Mouse (Mus musculus): ENCODE data around the gene Iqcg. TPM values are rescaled to one million over a fixed set of nuclear protein-coding genes. Genes with fewer than 3 reads are reported as not detected.

Gene Iqcg
- polyA plus RNA-seq, 1 experiment from 2014 or later, result 4.0 TPM

GRCm38 (mm10) chr16:33015396-33015907, 40.6 kb downstream of the Iqcg start:
- H3K4me1 ChIP-seq, result no peaks in the 10 kb centered on the region
- no peaks in the 10 kb centered on the region for H3K9me3 ChIP-seq (replicated peaks)
- H3K4me2 ChIP-seq, result no peak overlapping the region
- no peak overlapping the region for H3K4me3 ChIP-seq
- no peak overlapping the region for H3K27ac ChIP-seq
- 93% methylated on average over 3 of the region's 3 CpGs for WGBS
- H3K27me3 ChIP-seq, result no peaks in the 10 kb centered on the region
- H3K36me3 ChIP-seq (ENCODE audit: poor library complexity, severe bottlenecking), result peaks cover 53% of the 10 kb centered on the region
- ATAC-seq, result no peak
- no peak overlapping the region for H3K9ac ChIP-seq

- Histone ChIP-seq H3K27me3 (no peaks in the 10 kb centered on the region), H3K4me2 (no peak overlapping the region), H3K36me3 (ENCODE audit: poor library complexity, severe bottlenecking) (peaks cover 58% of the 10 kb centered on the region), H3K4me3 (no peak overlapping the region), H3K4me1 (no peaks in the 10 kb centered on the region), H3K27ac (no peak overlapping the region), H3K9me3 (replicated peaks) (no peaks in the 10 kb centered on the region), H3K9ac (no peak overlapping the region)
- ATAC-seq, result no peak
- WGBS, result 92% methylated on average over 1 of the region's 1 CpGs
Measured at GRCm38 (mm10) chr16:33014921-33015320, 41.1 kb downstream of the Iqcg start.

- Histone ChIP-seq H3K27ac (no peak overlapping the region), H3K36me3 (ENCODE audit: poor library complexity, severe bottlenecking) (peaks cover 69% of the 10 kb centered on the region), H3K9ac (no peak overlapping the region), H3K27me3 (no peaks in the 10 kb centered on the region), H3K4me2 (no peak overlapping the region), H3K4me3 (no peak overlapping the region), H3K4me1 (no peaks in the 10 kb centered on the region), H3K9me3 (replicated peaks) (no peaks in the 10 kb centered on the region)
- whole genome bisulfite sequencing, result 94% methylated on average over 5 of the region's 5 CpGs
- no peak for ATAC-seq
Measured at GRCm38 (mm10) chr16:33013801-33014200, 42.2 kb downstream of the Iqcg start.

- no peak for ATAC-seq
- Histone ChIP-seq H3K9me3 (replicated peaks) (no peaks in the 10 kb centered on the region), H3K9ac (no peak overlapping the region), H3K4me2 (no peak overlapping the region), H3K4me3 (no peak overlapping the region), H3K4me1 (peaks cover 12% of the 10 kb centered on the region), H3K36me3 (ENCODE audit: poor library complexity, severe bottlenecking) (peaks cover 79% of the 10 kb centered on the region), H3K27me3 (no peaks in the 10 kb centered on the region), H3K27ac (no peak overlapping the region)
- 87% methylated on average over 6 of the region's 6 CpGs for WGBS
Measured at GRCm38 (mm10) chr16:33010166-33010565, 45.9 kb downstream of the Iqcg start.

GRCm38 (mm10) chr16:33007436-33007835, 48.6 kb downstream of the Iqcg start:
- H3K9ac ChIP-seq, result no peak overlapping the region
- no peak overlapping the region for H3K4me2 ChIP-seq
- peaks cover 57% of the 10 kb centered on the region for H3K36me3 ChIP-seq (ENCODE audit: poor library complexity, severe bottlenecking)
- WGBS, result 70% methylated on average over 7 of the region's 7 CpGs
- no peaks in the 10 kb centered on the region for H3K9me3 ChIP-seq (replicated peaks)
- no peak overlapping the region for H3K4me3 ChIP-seq
- peaks cover 18% of the 10 kb centered on the region for H3K4me1 ChIP-seq
- H3K27me3 ChIP-seq, result no peaks in the 10 kb centered on the region
- H3K27ac ChIP-seq, result no peak overlapping the region; the same call in 1 of the 2 replicates
- no peak for ATAC-seq

- no peak for ATAC-seq
- no peak overlapping the region for H3K9ac ChIP-seq
- WGBS, result 92% methylated on average over 7 of the region's 7 CpGs
- H3K4me3 ChIP-seq, result no peak overlapping the region
- H3K27me3 ChIP-seq, result no peaks in the 10 kb centered on the region
- H3K4me1 ChIP-seq, result peaks cover 18% of the 10 kb centered on the region
- H3K4me2 ChIP-seq, result no peak overlapping the region
- no peaks in the 10 kb centered on the region for H3K9me3 ChIP-seq (replicated peaks)
- no peak overlapping the region for H3K27ac ChIP-seq
- H3K36me3 ChIP-seq (ENCODE audit: poor library complexity, severe bottlenecking), result peaks cover 52% of the 10 kb centered on the region
Measured at GRCm38 (mm10) chr16:33006888-33007287, 49.1 kb downstream of the Iqcg start.

- ATAC-seq, result no peak
- no peak overlapping the region for H3K9ac ChIP-seq
- H3K4me3 ChIP-seq, result no peak overlapping the region
- H3K27ac ChIP-seq, result no peak overlapping the region
- H3K4me1 ChIP-seq, result peaks cover 18% of the 10 kb centered on the region
- H3K36me3 ChIP-seq (ENCODE audit: poor library complexity, severe bottlenecking), result peaks cover 60% of the 10 kb centered on the region
- H3K4me2 ChIP-seq, result no peak overlapping the region
- no peaks in the 10 kb centered on the region for H3K9me3 ChIP-seq (replicated peaks)
- H3K27me3 ChIP-seq, result no peaks in the 10 kb centered on the region
- 21% methylated on average over 9 of the region's 9 CpGs for WGBS
Measured at GRCm38 (mm10) chr16:33005216-33005615, 50.8 kb downstream of the Iqcg start.

GRCm38 (mm10) chr16:32992158-32992557, 63.9 kb downstream of the Iqcg start:
- WGBS, result 96% methylated on average over 5 of the region's 5 CpGs
- no peak overlapping the region for H3K9ac ChIP-seq
- H3K36me3 ChIP-seq (ENCODE audit: poor library complexity, severe bottlenecking), result peaks cover 64% of the 10 kb centered on the region

GRCm38 (mm10) chr16:32984631-32985030, 71.4 kb downstream of the Iqcg start:
- WGBS, result 96% methylated on average over 2 of the region's 2 CpGs
- no peaks in the 10 kb centered on the region for H3K9me3 ChIP-seq (replicated peaks)
- no peak overlapping the region for H3K9ac ChIP-seq
- no peaks in the 10 kb centered on the region for H3K27me3 ChIP-seq
- no peak overlapping the region for H3K4me3 ChIP-seq
- no peak overlapping the region for H3K27ac ChIP-seq
- peaks cover 62% of the 10 kb centered on the region for H3K36me3 ChIP-seq (ENCODE audit: poor library complexity, severe bottlenecking)
- H3K4me1 ChIP-seq, result no peaks in the 10 kb centered on the region
- no peak overlapping the region for H3K4me2 ChIP-seq
- no peak for ATAC-seq

More at GRCm38 (mm10) chr16:32992158-32992557, 63.9 kb downstream of the Iqcg start:
- no peak overlapping the region for H3K4me3 ChIP-seq
- no peaks in the 10 kb centered on the region for H3K27me3 ChIP-seq
- ATAC-seq, result no peak
- no peaks in the 10 kb centered on the region for H3K9me3 ChIP-seq (replicated peaks)
- H3K4me1 ChIP-seq, result no peaks in the 10 kb centered on the region
- H3K27ac ChIP-seq, result no peak overlapping the region
- no peak overlapping the region for H3K4me2 ChIP-seq

GRCm38 (mm10) chr16:32981405-32981804, 74.6 kb downstream of the Iqcg start:
- Histone ChIP-seq H3K4me1 (no peaks in the 10 kb centered on the region), H3K27me3 (no peaks in the 10 kb centered on the region), H3K9ac (no peak overlapping the region), H3K36me3 (ENCODE audit: poor library complexity, severe bottlenecking) (peaks cover 63% of the 10 kb centered on the region), H3K4me2 (no peak overlapping the region), H3K27ac (no peak overlapping the region), H3K9me3 (replicated peaks) (no peaks in the 10 kb centered on the region), H3K4me3 (no peak overlapping the region)
- no peak for ATAC-seq
- WGBS, result 97% methylated on average over 4 of the region's 4 CpGs

GRCm38 (mm10) chr16:32980227-32980626, 75.8 kb downstream of the Iqcg start:
- no peaks in the 10 kb centered on the region for H3K9me3 ChIP-seq (replicated peaks)
- peaks cover 57% of the 10 kb centered on the region for H3K36me3 ChIP-seq (ENCODE audit: poor library complexity, severe bottlenecking)
- 81% methylated on average over 1 of the region's 1 CpGs for WGBS
- no peaks in the 10 kb centered on the region for H3K4me1 ChIP-seq
- H3K27me3 ChIP-seq, result no peaks in the 10 kb centered on the region
- H3K27ac ChIP-seq, result no peak overlapping the region
- H3K9ac ChIP-seq, result no peak overlapping the region
- H3K4me2 ChIP-seq, result no peak overlapping the region
- no peak for ATAC-seq
- H3K4me3 ChIP-seq, result no peak overlapping the region

- 84% methylated on average over 2 of the region's 2 CpGs for WGBS
- H3K36me3 ChIP-seq (ENCODE audit: poor library complexity, severe bottlenecking), result peaks cover 42% of the 10 kb centered on the region
- H3K4me3 ChIP-seq, result no peak overlapping the region
- no peak overlapping the region for H3K9ac ChIP-seq
- H3K4me2 ChIP-seq, result no peak overlapping the region
- no peak for ATAC-seq
- H3K4me1 ChIP-seq, result no peaks in the 10 kb centered on the region
- H3K27me3 ChIP-seq, result no peaks in the 10 kb centered on the region
- H3K27ac ChIP-seq, result no peak overlapping the region
- no peaks in the 10 kb centered on the region for H3K9me3 ChIP-seq (replicated peaks)
Measured at GRCm38 (mm10) chr16:32973047-32973446, 83.0 kb downstream of the Iqcg start.

GRCm38 (mm10) chr16:32972535-32972934, 83.5 kb downstream of the Iqcg start:
- ATAC-seq, result no peak
- no peak overlapping the region for H3K27ac ChIP-seq
- peaks cover 43% of the 10 kb centered on the region for H3K36me3 ChIP-seq (ENCODE audit: poor library complexity, severe bottlenecking)
- 74% methylated on average over 5 of the region's 5 CpGs for WGBS
- H3K9me3 ChIP-seq (replicated peaks), result no peaks in the 10 kb centered on the region
- H3K27me3 ChIP-seq, result no peaks in the 10 kb centered on the region
- H3K4me1 ChIP-seq, result no peaks in the 10 kb centered on the region
- H3K4me2 ChIP-seq, result no peak overlapping the region
- no peak overlapping the region for H3K4me3 ChIP-seq
- no peak overlapping the region for H3K9ac ChIP-seq

Data from forebrain, embryonic 13.5 days (tissue).